8 mouse cellular contexts compared by ENCODE assay signal in the genomic region with DNA sequence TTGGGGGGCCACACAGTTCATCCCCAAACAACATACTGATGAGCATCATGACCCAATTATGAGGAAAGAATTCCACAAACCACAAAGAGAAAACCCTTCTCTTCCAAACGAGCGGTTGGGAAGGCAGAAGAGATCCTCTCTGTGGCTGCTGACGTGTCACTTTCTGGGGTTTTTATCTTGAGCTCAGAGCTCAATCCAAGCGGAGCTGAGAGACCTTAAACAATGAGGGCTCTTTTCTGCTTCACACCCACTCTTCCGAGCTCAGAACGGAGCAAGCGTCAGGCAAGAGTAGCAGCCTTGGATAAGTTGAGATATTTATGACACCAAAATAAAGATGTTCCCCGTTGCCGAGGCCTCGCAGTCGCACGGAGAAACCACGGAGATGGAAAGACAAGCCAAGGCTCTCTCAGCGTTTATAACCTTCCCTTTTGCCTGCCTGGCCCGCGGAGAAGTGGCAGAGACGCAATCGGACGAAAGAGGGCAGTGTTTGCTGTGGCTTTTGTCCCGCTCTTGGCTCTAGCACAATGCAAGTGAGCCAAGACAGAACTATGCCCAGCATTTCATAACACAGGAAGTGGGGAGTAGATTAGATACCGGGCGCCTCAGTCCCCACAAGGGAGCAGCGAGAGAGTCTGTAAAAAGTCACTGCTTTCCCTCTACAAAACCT.
DNase-seq lines count a peak whose midpoint lies in the region; ATAC-seq lines count a peak whose summit lies in the region.

No protein-coding gene starts in this region.

- no peaks in the 10 kb centered on the region for H3K36me3 ChIP-seq in intestine, embryonic 14.5 days (ENCODE audit: control insufficient read depth, insufficient read depth, low read length)

- no peaks in the 10 kb centered on the region for H3K27me3 ChIP-seq in intestine, embryonic 14.5 days (replicated peaks; ENCODE audit: control insufficient read depth, insufficient read depth, low read length)

- H3K4me3 ChIP-seq in intestine, embryonic 14.5 days (ENCODE audit: low read depth, low read length): peak overlapping the region; percentile 20

- peak overlapping the region; percentile 55 for H3K4me2 ChIP-seq in intestine, embryonic 14.5 days (ENCODE audit: low read length)

- DNase-seq in adipocyte (ENCODE audit: low spot score): peak; percentile 99
- DNase-seq in embryo, embryonic 10 days (ENCODE audit: low spot score): peak; percentile 95
- DNase-seq in gastrocnemius, postnatal 36 days: peak; percentile 75 to 87
- DNase-seq in intestine, embryonic 14.5 days (ENCODE audit: low spot score): peak; percentile 92
- DNase-seq in left cerebral cortex, postnatal 10 days (ENCODE audit: extremely low spot score in 1 of 2, low spot score in 2 of 2): peak; percentile 76 to 82
- DNase-seq in right cerebral cortex, postnatal 14 days: peak; percentile 70
- DNase-seq in urinary bladder, postnatal 25 days (ENCODE audit: low spot score): peak; percentile 77

- 2% methylated on average over 23 of the region's 23 CpGs for WGBS in intestine, embryonic 14.5 days

- no peaks in the 10 kb centered on the region for H3K9me3 ChIP-seq in intestine, embryonic 14.5 days (ENCODE audit: control insufficient read depth, low read length)

- intact Hi-C loops in gastrocnemius, postnatal 36 days (cut with DNase I): loop anchor here (10.0 kb wide), 2 partner anchors 509 to 629 kb away; no protein-coding TSS in a partner anchor
- intact Hi-C loops in left cerebral cortex, postnatal 10 days (cut with DNase I): loop anchor here (5.0 to 10.0 kb wide), 2 partner anchors 203 to 639 kb away; no protein-coding TSS in a partner anchor

- peak overlapping the region; percentile 51; the same call in 1 of the 2 replicates for H3K27ac ChIP-seq in intestine, embryonic 14.5 days (ENCODE audit: low read depth)

- peak; percentile 80 for ATAC-seq in intestine, embryonic 14.5 days (replicated peaks; ENCODE audit: low FRiP score, low TSS enrichment, low read depth)
- peak; percentile 95 for ATAC-seq in megakaryocyte-erythroid progenitor cell, adult 5-6 weeks (replicated peaks; ENCODE audit: low FRiP score, low TSS enrichment, poor library complexity, severe bottlenecking)

- peaks cover 17% of the 10 kb centered on the region for H3K4me1 ChIP-seq in intestine, embryonic 14.5 days (replicated peaks; ENCODE audit: control insufficient read depth, insufficient read depth, low read length)

- H3K9ac ChIP-seq in intestine, embryonic 14.5 days (ENCODE audit: low read length): peak overlapping the region; percentile 35; the same call in 1 of the 2 replicates

Comparison
In these comparisons a context has a peak if more than half of its experiments do, and no peak if none do; other contexts are left out.
1. Peak in every context shown above with its lines: DNase-seq, ATAC-seq, H3K4me3 ChIP-seq and H3K27ac ChIP-seq.